In the genomic region with DNA sequence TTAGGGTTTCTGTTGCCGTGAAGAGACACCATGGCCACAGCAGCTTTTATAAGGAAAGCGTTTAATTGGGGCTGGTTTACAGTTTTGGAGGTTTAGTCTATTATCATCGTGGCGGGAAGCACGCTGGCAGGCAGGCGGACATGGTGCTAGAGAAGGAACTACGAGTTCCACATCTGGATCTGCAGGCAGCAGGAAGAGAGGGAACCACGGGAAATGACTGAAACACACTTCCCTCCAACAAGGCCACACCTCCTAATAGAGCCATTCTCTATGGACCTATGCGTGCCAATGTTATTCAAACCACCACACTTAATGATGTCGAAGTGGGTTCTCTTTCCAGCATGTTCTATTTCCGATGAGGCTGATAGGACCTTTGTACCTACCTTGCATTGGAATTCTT, we compare ENCODE assay signal across 22 mouse cellular contexts.
"Had no signal": no experiment of that assay in that cellular context is flagged by ENCODE, and none has a peak within 500 bp of the region (broad histone marks: within the 10 kb centered on the region; RNA-seq: fewer than 3 reads in every experiment).

No protein-coding gene starts in this region.

- DNase-seq: heart, postnatal 10 days; heart, postnatal 14 days; heart, postnatal 36 days; heart, postnatal 4 days; kidney, adult 11 months; kidney, adult 18-20 months; kidney, adult 2 months; kidney, adult 8-10 months; kidney, adult 9 months; kidney, postnatal 10 days; kidney, postnatal 14 days; kidney, postnatal 25 days; kidney, postnatal 36 days; kidney, postnatal 4 days; layer of hippocampus, adult 9-11 months; layer of hippocampus, postnatal 36 days had no signal

- ATAC-seq: hindbrain, embryonic 16.5 days; hindbrain, postnatal 0 days; inflammation-experienced regulatory T-cells, adult 6 months; intestine, embryonic 15.5 days; intestine, embryonic 16.5 days; intestine, postnatal 0 days had no signal
